Mouse (Mus musculus) layer of hippocampus, adult 18-20 months (tissue): ENCODE measurements around the gene Ccdc88c. TPM values are rescaled to one million over a fixed set of nuclear protein-coding genes. Genes with fewer than 3 reads are reported as not detected.

Experiments
- DNase-seq, 2 experiments: peaks; one replicate each; pipeline ENCODE4 v3.0.0; 2022; ENCODE audit warnings: low spot score in 2 of 2
- total RNA-seq, 2 experiments: library from RNA; stranded (reverse); gene quantifications; 2 replicates each; pipeline ENCODE4 v1.2.3; 2021

Ccdc88c gene
- total RNA-seq, 2 experiments from 2014 or later = 27.0 to 30.6 TPM

DNA sequence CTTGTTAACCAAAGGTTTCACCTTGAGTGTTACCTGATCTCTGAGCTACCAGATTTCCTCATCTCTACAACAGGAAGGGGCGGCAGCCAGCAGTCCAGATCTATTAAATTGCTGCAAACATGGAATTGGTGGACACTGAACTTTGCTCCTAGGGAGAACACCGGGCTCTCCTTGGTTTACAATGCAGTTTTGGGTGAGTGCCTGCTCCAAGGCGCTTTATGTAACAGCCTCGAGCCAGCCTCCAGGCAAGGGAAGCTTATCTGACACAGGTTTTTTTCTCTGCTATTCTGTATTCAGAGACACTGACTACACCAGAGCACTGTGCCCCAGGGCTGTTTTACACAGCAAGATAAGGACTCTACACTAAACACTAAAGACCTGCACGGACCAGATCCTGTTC lies 94.1 kb downstream of the Ccdc88c start:
- no peak for DNase-seq

DNA sequence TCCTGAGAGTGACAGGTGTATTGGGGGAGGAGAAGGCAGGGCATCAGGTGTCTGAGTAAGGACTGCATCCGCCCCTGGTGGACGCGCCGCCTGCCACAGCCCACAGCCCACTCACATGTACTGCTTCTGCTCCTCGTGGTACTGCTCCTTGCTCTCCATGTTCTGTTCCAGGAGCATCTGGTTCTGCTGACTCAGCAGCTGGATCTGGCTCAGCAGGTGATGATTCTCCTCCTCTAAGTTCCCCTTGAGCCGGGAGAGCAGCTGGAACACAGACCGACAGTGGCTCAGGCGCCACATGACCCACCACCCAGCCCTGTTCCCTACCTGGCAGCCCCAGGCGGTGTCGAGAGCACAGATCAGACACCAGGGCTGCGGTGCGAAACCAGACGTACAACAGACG lies 97.2 kb downstream of the Ccdc88c start:
- no peak for DNase-seq

DNA sequence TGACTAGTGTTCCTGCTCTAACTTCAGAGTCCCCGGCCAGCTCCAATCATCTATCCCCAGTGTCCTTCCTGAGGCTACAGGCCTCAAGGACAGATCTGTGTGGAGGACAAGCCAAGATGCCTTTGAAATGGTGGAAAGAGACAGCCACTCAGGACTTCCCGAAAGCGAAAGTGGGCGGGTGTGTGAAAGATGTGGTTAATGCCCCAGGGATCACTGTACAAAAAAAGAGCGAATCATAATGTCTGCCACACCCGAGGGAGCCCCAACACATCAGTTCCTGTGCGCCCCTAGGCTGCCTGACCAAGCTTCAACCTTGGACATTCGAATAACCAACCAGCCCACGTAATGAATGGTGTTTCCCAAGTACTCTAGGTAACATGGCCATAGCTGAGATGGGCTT lies 100.6 kb downstream of the Ccdc88c start:
- no peak for DNase-seq

DNA sequence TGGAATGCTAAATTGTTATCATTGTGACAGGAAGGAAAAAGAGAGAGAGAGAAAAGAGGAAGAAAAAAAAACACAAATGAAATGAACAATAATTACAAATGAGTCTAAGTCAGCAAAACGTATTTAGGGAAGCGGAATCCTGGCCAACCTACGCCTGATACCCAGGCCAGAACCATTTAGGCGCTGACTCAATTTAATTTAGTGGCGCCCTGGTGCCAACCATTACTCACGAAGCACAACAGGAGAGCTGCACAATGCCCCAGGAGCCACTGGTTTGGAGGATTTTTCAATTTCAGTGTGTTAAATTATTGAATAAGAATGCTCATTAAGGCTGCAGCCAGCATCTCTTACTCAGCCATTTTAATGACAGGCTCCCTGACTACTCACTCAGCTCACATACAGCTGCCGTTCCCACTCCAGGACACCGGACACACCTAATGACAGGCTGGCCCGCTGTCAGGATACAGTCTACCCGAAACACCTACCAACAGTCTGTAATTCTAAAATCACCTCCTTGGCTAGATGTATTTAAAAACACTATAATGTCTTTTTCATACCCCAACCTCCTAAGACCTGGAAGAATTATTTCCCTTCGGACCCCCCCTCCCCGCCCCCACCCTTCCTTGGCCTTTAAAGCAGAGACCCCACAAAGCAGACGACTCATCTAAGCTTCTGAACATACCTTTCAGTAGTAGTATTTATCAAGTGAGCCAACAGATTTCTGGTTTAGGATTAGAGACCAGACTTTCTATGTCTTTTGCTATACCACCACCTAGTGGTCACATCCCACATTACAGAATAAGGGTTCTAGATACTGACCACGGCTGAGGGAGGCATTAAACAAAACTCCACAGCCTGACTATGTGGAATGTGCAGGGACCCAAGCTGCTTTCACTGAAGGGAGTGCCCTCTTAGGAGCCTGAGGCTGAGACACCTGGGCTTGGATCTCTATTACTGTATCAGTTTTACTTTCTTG lies 102.9 kb downstream of the Ccdc88c start:
- peak; percentile 48 to 92 for DNase-seq

DNA sequence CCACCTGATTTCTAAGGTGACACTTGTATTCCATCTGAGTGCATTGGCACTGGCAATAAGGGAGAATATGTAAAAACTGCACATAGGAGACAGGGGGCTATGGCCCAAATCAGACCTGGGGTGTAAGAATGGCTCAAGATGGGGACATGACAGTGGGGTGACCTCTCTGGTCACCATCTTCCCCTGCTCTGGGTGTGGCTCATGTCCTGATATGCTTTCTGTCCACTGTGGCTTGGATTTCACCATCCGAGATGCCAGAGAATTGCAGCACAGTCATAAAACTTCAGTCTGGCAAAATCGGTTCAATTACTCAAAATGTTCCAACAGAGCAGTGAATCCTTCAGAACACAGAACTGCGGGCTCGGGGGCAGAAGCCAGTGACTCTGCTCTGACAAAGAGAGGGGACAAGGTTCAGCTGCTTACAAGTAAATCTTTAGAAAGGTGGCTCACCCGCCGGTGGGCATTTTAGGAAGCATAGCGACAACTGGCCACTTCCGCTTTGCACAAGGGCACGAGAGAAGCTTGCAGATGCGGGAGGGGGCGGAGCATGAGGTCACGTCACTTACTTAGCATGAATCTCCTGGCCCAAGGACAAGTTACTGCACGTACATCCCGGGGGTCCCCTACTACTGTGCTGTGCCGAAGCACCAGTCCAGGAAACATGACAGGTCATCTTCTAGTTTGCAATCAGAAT lies 104.1 kb downstream of the Ccdc88c start:
- DNase-seq = no peak

DNA sequence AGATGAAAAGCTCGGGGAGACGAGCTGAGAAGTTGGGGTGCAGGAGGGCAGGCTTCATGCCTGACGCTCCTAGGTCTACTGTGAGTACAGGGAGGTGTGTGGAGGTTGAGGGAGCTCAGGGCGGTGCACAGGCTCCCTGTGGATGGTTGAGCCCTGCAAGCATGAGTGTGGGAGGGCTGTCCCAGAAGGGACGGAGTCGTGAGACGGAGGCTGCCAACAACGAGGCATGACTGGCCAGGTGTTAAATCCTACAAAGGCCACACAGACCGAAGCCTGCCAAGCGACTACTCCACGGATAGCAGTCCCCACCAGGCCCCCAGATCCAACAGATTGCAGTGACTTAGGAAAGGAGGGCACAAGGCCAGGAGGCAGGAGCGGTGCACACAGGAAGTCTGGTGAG lies 118.1 kb downstream of the Ccdc88c start:
- peak in 1 of 2 experiments; percentile 49 for DNase-seq

DNA sequence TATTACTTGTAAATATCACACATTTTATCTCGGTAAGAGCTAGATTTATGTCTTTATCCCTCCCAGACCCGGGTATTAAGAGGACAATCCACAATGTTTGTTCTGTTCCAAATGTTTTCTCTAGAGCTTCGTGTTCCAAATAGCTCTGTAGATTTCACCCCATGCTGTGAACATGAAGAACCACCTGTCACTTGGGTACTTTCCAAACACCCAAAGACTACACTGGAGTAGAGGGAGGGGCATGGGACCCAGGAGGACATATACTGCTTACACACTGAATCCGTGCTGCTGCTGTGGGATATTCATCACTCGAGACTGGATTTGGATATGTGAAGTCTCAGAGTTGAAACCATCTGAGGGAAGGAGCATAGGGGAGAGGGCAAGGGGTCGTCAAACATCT lies 119.1 kb downstream of the Ccdc88c start:
- peak in 1 of 2 experiments; percentile 65 for DNase-seq

DNA sequence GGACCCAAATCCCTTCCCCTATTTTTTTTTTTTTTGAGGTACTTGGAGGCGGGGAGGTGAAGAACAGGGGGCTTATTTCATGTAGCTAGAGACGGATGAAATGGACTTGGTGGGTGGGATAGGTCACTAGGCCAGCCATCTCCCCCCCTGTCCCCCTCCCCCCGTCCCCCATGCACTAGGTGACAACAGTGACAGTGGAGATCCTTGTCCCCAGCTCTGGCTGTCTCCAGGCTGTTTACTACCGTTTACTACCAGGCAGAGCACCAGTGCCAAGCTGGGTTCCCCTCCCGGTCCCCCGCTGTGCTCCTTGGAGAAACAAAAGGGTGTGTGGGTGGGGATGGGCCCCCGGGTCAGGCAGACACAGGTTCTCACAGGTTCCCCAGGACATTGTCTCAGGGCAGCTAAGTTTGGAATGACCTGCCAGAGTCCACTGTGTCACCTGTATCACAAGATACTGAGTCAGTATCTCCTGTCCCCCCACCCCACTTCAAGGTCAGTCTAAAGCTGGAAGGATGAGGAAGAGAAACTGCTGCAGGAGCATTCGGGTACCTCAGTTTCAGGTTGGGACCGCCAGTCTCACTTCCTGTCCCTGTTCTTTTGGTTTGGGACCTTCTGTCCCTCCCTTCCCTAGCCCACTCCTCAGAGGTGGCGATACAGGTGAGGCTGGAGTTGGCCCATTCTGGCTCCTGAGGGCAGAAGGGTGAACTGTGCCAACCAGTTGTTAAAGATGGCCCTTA lies 120.4 kb downstream of the Ccdc88c start:
- DNase-seq = no peak

DNA sequence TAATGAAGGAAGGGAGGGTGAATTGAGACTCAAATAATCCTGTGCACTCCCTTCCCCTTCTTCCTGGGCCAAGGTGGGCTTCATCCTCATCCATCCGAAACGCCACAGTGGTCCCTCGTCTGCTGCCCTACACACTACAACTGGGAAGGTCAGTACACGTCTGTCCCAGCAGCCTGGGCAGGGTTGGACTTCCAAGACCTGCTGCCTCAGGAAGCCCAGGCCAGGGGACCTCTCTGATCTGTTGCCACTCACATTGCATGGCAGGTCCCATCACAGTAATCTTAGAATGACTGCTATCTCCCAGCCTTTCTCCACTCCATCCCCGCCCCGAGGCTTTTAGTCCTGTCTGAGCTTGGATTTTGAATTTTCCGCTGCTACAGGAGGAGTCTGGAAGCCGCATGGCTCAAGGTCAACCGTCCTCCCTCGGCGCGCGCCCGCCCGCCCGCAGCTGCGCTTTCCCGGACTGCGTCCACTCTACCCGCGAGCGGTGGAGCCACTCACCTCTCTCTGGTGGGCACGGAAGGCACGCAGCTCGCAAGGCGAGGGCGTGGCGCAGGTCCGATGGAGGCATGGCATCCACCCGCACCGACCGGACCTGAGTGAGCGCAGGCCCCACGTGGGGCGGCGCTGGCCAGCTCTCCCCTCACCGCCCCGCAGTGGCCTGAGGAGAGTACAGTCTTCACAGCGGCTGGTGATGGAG lies 121.1 kb downstream of the Ccdc88c start, which contains the start of gene Gpr68:
Gene Gpr68 (minus strand): TSS at position 601 of the 700 bp plus-strand sequence.
- no peak for DNase-seq

DNA sequence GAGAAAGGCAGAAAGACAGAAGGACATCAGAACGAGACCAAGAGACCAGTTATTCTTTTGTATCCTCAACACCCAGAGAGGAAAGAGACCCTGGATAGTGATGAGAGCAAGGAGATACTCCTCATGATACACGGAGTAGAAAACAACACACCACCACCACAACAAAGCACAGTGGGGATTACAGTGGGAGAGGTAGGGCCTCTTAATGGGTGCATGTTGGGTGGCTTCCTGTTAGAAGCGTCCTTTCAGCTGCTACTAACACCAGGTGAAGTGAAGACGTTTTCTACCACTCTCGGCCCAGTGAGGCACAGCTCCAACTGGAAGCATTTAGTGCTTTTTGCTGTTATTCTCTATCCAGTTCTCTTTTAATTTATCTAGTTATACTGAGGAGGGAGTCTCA lies 122.0 kb downstream of the Ccdc88c start:
- no peak for DNase-seq

DNA sequence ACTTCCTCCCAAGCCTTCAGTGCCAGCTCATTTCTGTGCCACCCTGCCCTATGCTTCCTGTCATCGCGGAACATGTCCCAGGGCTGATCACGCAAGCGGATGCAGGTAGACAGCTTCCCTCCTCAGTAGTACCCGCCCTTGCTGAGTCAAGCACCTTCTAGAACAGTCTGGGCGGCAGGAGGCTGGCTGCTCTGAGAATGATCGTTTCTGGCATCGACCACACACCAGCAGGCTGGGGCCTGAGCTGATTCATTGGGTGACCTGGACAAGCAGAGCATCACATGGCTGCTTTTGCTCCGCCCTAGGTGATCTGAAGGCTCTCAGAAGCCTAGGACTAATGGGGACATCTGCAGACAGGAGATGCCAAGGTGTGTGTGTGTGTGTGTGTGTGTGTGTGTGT lies 125.1 kb downstream of the Ccdc88c start:
- no peak for DNase-seq

DNA sequence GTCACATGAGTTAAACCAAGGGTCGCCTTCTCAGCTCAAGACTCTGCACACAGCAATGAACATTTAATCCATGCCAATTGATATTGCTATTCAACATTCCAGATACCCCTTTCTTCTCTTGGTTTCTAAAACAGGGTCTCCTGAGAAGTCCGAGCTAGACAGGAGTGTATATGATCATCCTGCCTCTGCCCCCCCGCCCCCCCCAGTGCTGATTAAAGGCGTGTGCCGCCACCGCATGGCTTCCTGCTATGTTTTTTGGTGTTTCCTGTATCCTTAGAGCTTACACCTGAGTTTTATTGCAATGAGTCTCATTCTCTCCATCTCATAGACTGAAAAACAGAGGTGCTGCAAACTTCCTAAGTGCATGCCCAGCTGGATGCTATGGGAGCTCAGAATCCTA lies 127.5 kb downstream of the Ccdc88c start:
- DNase-seq = no peak

DNA sequence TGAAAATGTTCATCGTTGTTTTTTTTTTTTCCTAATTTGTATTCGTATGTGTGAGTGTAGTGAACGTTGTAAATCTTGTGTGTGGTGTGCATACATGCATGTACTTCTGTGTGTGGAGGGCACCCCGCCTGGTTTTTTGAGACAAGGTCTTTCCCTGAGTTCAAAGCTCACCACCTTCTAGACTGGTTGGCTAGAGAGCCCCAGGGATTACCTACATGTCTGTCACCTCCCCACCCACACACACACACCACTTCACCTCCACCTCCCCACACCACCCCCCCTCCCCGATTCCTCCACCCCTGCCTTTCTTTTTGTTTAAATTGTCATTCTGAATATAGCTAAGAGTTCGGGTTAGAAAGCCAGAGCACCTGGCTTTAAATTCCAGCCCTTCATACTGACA lies 128.0 kb downstream of the Ccdc88c start:
- no peak for DNase-seq

DNA sequence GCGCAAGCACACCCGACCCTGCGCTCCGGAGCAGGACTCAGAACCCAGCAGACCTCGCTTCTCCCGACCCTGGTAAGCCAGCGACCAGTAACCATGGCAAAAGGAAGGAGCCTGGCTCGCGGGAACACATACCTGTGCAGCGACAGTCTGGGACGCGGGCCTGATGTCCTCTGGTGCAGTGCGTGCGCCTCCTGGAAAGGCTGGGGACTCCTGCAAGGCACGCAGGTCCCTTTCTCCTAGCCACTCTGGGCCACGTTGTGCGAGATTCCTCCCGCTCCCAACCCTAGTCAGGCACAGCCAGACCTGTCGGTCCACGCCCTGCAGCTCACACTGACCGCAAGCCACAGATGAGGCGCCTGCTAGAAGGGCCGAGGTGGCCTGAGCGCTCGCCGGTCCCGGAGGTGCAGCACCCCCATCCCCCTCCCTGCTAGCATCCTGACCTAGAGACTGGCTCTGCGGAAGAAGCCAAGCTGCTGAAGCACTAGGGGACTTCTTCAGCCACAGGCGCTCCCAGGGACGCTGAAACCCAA lies 129.7 kb downstream of the Ccdc88c start:
- DNase-seq = peak; percentile 26 to 45

DNA sequence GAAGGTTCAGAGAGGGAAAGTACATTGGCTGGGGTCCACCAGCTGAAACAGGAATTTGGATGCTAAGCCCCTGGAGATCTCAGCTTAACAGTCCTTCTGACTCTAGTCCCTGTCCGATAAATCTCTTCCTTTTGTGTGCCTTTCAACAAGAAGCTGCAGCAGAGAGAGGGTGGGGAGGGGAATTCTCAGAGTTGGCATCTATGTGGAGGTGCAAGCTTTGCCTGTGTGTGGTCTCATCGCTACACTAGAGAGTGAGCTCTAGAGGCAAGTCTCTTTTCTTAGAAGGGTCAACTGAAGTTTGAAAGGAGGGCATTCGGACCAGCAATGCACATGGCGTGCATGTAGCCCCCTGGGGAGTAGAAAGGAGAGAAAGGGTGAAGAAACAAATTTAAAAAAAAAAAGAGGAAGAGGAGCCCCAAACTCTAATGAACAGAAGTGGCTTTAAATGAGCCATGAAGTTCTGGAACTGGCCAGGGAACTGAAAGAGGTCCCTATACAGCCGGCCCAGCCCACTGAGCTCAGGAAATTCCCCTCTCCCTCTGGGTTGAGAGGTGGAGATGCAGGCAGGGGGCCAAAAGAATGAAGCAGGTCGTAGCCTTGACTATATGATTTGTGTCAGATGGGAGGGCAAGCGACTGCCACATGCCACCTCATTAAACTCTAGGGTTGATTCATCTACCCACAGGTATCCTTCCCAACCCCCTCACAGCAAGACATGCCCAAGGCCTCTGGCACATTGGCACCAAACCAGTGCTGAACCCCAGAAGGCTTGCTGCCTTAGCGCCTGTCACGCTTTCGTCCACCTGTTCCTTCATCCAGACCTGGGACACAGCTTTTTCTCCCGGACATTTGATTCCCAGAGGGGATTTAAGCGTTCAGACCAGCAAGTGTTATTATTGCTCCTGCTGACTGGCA lies 130.9 kb downstream of the Ccdc88c start:
- DNase-seq = no peak

DNA sequence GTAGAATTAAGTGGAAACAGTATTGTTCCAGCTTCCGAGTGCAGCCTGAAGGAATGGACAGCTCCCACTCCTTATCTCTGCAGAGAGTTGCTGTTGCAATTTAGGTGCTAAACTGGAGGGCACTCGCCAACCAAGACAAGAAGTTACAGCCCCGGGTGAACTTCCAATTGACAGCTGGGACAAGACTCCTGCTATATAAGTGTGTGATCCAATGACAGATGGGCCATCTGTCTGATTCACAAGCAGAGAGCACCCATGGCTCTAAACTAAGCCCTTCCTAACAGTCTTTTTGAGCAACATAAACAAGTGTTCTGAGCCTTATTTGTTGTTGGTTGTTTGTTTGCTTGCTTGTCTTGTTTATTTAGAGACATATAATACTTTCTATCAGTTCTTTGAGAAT lies 132.2 kb downstream of the Ccdc88c start:
- peak in 1 of 2 experiments; percentile 31 for DNase-seq

DNA sequence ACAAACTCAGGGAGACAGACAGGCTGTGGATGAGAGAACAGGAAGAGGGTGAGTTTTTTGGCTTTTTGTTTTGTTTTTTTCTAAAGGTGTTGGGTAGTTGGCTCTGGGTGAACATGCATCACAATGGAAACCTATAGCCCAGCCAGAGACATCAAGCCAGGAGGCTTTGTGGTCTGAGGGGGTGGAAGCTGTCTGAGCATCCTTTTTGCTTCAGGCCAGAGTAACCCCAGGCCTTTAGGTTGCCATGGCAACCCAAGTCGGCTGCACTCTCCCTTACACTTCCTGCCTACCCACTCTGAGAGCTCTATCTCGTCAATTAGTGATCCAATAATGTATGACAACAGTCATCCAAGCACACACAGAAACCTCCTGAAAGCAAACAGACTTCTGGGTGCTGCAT lies 133.4 kb downstream of the Ccdc88c start:
- DNase-seq = no peak

DNA sequence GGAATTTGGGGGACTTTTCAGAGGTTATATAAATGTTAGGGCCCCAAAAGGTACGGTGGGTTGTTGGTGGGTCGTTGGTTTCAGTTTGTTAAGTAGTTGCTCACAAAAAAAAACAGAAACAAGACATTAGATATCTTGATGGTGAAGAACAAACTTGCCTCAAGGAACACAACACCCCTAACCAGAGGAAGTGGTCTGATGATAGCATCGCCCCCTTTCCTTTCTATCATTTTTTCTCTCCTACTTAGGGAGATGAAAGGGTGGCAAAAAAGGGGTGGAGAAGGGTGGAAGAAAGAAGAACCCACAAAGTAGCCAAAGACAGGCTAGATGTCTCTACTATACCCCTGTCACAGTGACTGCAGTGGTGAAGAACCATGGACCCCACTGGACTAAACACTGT lies 138.3 kb downstream of the Ccdc88c start:
- DNase-seq = no peak

DNA sequence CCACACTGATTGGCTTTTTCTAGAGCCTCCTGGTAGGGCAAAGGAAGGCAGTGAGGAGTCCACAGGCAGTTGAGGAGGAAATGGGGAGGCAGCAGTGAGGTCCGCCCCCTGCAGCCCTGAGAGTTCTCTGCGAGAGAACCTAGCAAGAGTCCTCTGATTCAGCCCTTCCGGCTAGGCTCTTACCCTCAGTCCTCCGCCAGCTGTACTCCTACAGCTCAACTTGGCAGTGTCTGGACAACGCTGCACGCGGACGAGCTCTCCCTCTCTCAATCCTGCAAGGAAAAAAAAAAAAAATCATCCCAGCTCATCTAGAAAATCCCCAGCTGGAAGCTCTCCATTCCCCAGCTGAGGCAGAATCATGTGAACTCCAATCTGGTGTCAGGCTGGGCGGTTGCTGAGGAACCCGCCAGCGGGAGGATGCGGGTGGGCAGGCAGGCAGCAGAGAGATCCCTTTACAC lies 141.0 kb downstream of the Ccdc88c start:
- peak; percentile 73 to 80 for DNase-seq
